Mouse (Mus musculus) kidney, embryonic 16.5 days (tissue): ENCODE measurements at regions not wholly inside any gene's neighbourhood (a gene's known extent, or its start where the extent isn't known, plus 50 kb on each side); places are given as distances from the start of the nearest gene placed in this dataset.
A peak's percentile ranks its signal among the peaks of the same experiment; 100 is the strongest.

Source experiments
- ATAC-seq: fragments of 200-750 bp; cut with Nextera tagmentation; 2 replicates; pipeline ENCODE4 v1.8.0; 2017; ENCODE audit warnings: moderate TSS enrichment; ENCODE audit not compliant: low FRiP score, low TSS enrichment
- H3K27ac ChIP-seq: fragments of 300-500 bp; sonication (generic); 2 replicates; pipeline ENCODE4 v1.5.1; 2014; ENCODE audit warnings: low read length
- H3K27me3 ChIP-seq: fragments of 300-500 bp; sonication (generic); 2 replicates; pipeline ENCODE4 v1.6.1; 2014; ENCODE audit warnings: low read length, control low read depth, mixed read lengths; ENCODE audit not compliant: insufficient read depth
- H3K36me3 ChIP-seq: fragments of 300-500 bp; sonication (generic); 2 replicates; pipeline ENCODE4 v1.6.1; 2014; ENCODE audit warnings: low read length, control low read depth, mixed read lengths; ENCODE audit not compliant: insufficient read depth
- H3K4me1 ChIP-seq: fragments of 300-500 bp; sonication (generic); 2 replicates; pipeline ENCODE4 v1.6.1; 2014; ENCODE audit warnings: low read length, control low read depth, mixed read lengths; ENCODE audit not compliant: insufficient read depth
- H3K4me2 ChIP-seq: fragments of 300-500 bp; sonication (generic); replicated peaks from 2 replicates; pipeline ENCODE4 v1.6.1; 2014; ENCODE audit warnings: low read depth, low read length
- H3K4me3 ChIP-seq: fragments of 300-500 bp; sonication (generic); 2 replicates; pipeline ENCODE4 v1.5.1; 2014; ENCODE audit warnings: mild to moderate bottlenecking, low read length
- H3K9ac ChIP-seq: fragments of 300-500 bp; sonication (generic); replicated peaks from 2 replicates; pipeline ENCODE4 v1.6.1; 2014; ENCODE audit warnings: low read length
- H3K9me3 ChIP-seq: fragments of 300-500 bp; sonication (generic); 2 replicates; pipeline ENCODE4 v1.6.1; 2016; ENCODE audit warnings: low read length, control low read depth
- WGBS: fragments of 180-500 bp; shearing (Covaris S2); extraction: QIAGEN DNeasy Blood & Tissue Kit; methylation state at CpG from one replicate; pipeline ENCODE4 v1.1.7; 2014; 5-methylcytosine and 5-hydroxymethylcytosine counted together

DNA sequence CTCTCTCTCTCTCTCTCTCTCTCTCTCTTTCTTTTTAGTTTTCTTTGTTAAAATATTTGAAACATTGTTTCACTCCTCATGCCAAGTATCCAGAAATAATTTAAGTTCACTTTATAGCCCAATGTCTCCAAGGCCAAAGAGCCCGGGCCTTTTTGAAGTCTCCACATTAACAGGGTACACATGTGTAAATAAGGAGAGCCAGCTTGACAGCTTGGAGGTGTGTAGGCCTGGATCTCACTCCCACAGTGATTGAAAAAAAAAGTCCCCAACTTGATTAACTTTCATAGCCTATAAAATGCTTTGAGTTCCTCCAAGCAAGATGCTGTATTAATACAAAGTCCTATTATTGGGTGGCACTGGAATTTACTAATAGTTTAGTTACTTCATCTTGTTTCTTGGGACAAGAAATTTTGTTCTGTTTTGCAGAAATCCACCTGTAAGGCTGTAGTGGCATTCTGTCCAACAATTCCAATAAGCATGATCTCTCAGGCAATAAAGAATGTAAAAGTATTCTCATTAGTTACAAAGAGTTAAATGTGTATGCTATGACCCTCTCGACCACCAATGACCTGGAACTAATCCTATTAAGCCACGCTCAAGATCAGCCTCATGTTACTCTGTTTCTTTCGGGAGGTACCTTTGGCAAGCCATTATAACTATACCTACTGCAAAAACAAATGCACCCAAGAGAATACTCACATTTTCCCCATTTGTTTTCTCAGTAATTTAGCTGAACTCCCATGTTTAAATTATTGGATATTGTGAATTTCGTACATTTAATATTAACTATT, 215.9 kb upstream of the Acvr2a start:
- 46% methylated on average over 5 of the region's 5 CpGs for WGBS
- no peak for ATAC-seq
- Histone ChIP-seq H3K27ac (no peak overlapping the region), H3K9ac (no peak overlapping the region), H3K4me1 (peaks cover 7% of the 10 kb centered on the region; the same call in 1 of the 2 replicates), H3K9me3 (no peaks in the 10 kb centered on the region), H3K4me3 (no peak overlapping the region), H3K27me3 (no peaks in the 10 kb centered on the region), H3K4me2 (no peak overlapping the region), H3K36me3 (no peaks in the 10 kb centered on the region)

DNA sequence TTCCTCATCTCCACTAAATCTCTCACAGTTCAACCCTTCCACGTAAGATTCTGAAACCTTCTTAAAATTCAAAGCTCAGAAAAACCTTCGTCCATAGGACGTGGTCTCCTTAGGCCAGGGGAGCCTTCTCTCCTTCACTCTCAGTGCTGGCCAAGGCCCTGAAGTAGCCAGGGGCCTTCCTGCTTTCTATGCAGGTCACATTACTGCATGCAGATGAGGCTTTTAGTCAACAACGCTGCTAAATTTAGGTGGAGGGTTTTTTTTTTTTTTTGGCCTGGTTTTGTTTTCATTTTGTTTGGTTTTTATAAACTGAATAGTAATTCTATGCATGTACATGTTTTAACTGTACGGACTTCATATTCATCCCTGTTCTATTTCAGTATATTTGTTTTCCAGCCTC, 214.5 kb upstream of the Acvr2a start:
- Histone ChIP-seq H3K9ac (no peak overlapping the region), H3K4me1 (peaks cover 7% of the 10 kb centered on the region; the same call in 1 of the 2 replicates), H3K9me3 (no peaks in the 10 kb centered on the region), H3K4me3 (no peak overlapping the region), H3K36me3 (no peaks in the 10 kb centered on the region), H3K27ac (no peak overlapping the region), H3K27me3 (no peaks in the 10 kb centered on the region), H3K4me2 (no peak overlapping the region)
- no peak for ATAC-seq
- WGBS: 88% methylated on average over 5 of the region's 5 CpGs

GRCm38 (mm10) chr2:48601855-48602254, 212.1 kb upstream of the Acvr2a start:
- Histone ChIP-seq H3K4me1 (peaks cover 7% of the 10 kb centered on the region; the same call in 1 of the 2 replicates), H3K4me3 (no peak overlapping the region), H3K27ac (no peak overlapping the region), H3K27me3 (no peaks in the 10 kb centered on the region), H3K9ac (no peak overlapping the region), H3K36me3 (no peaks in the 10 kb centered on the region), H3K4me2 (no peak overlapping the region), H3K9me3 (no peaks in the 10 kb centered on the region)
- 43% methylated on average over 8 of the region's 8 CpGs for WGBS
- ATAC-seq: no peak

- ATAC-seq: no peak
- Histone ChIP-seq H3K4me1 (0 out of 2 replicates have a peak, but pooled peaks cover 6% of the 10 kb centered on the region), H3K9ac (no peak overlapping the region), H3K4me3 (no peak overlapping the region), H3K9me3 (no peaks in the 10 kb centered on the region), H3K27me3 (no peaks in the 10 kb centered on the region), H3K27ac (no peak overlapping the region), H3K4me2 (no peak overlapping the region), H3K36me3 (no peaks in the 10 kb centered on the region)
- WGBS: 91% methylated on average over 3 of the region's 3 CpGs
Observed at GRCm38 (mm10) chr2:48609466-48609865, 204.4 kb upstream of the Acvr2a start.

- no peak for ATAC-seq
- H3K4me1 ChIP-seq: 0 out of 2 replicates have a peak, but pooled peaks cover 6% of the 10 kb centered on the region
- H3K27me3 ChIP-seq: no peaks in the 10 kb centered on the region
- WGBS: 80% methylated on average over 3 of the region's 3 CpGs
- no peaks in the 10 kb centered on the region for H3K9me3 ChIP-seq
- no peak overlapping the region for H3K4me2 ChIP-seq
- H3K36me3 ChIP-seq: no peaks in the 10 kb centered on the region
- H3K27ac ChIP-seq: no peak overlapping the region
- no peak overlapping the region for H3K4me3 ChIP-seq
- H3K9ac ChIP-seq: no peak overlapping the region
Observed at GRCm38 (mm10) chr2:48612251-48612650, 201.7 kb upstream of the Acvr2a start.

GRCm38 (mm10) chr2:48617141-48617699, 196.7 kb upstream of the Acvr2a start:
- no peak overlapping the region for H3K9ac ChIP-seq
- H3K4me1 ChIP-seq: peaks cover 6% of the 10 kb centered on the region; the same call in 1 of the 2 replicates
- no peak overlapping the region for H3K4me3 ChIP-seq
- H3K27ac ChIP-seq: no peak overlapping the region
- no peak overlapping the region for H3K4me2 ChIP-seq
- no peaks in the 10 kb centered on the region for H3K9me3 ChIP-seq
- WGBS: 32% methylated on average over 3 of the region's 3 CpGs
- no peaks in the 10 kb centered on the region for H3K27me3 ChIP-seq
- no peak for ATAC-seq
- H3K36me3 ChIP-seq: no peaks in the 10 kb centered on the region

DNA sequence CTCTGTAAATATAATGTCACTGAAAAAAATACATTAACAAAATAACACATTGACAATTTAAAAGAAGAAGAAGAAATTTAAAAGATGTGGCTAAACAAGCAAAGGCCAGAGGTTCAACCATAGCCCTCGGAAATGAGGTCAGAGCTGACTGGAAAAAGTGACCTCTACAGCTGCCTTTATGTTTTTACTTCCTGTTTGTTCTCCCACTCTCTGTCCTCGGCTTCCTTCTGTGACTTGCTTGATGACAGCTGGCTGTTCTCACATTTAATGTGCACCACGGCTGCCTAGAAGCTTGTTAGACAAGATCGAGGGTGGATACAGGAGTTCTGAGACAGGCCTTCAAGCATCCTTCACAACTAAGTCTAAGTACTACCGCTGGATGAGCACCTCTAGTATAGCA, 194.9 kb upstream of the Acvr2a start:
- no peak overlapping the region for H3K4me2 ChIP-seq
- no peaks in the 10 kb centered on the region for H3K9me3 ChIP-seq
- no peaks in the 10 kb centered on the region for H3K36me3 ChIP-seq
- peaks cover 6% of the 10 kb centered on the region; the same call in 1 of the 2 replicates for H3K4me1 ChIP-seq
- WGBS: 19% methylated on average over 5 of the region's 5 CpGs
- H3K27me3 ChIP-seq: no peaks in the 10 kb centered on the region
- no peak overlapping the region for H3K4me3 ChIP-seq
- ATAC-seq: peak; percentile 87; the same call in 1 of the 2 replicates
- H3K9ac ChIP-seq: no peak overlapping the region
- no peak overlapping the region for H3K27ac ChIP-seq

DNA sequence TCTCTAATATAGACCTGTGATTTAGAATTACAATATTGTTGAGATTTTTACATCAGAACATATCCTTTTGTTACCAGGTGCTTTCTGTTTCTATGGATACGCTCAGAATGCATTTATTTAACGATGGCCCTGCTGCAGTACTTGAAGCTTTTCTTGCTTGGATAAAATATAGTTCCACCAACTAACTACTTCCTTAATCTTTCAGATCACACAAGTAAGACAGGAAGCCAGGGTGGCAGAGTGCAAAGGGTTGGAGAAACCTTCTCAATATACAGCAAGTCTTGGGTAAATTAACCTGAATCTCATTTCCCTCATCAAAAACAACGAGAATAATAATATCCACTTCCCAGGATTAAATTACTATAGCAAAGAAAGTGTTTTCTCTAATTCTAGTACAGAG, 193.1 kb upstream of the Acvr2a start:
- ATAC-seq: no peak
- no peaks in the 10 kb centered on the region for H3K36me3 ChIP-seq
- no peak overlapping the region for H3K27ac ChIP-seq
- H3K4me1 ChIP-seq: peaks cover 6% of the 10 kb centered on the region; the same call in 1 of the 2 replicates
- H3K4me3 ChIP-seq: no peak overlapping the region
- 50% methylated on average over 3 of the region's 3 CpGs for WGBS
- no peaks in the 10 kb centered on the region for H3K27me3 ChIP-seq
- no peak overlapping the region for H3K9ac ChIP-seq
- no peak overlapping the region for H3K4me2 ChIP-seq
- no peaks in the 10 kb centered on the region for H3K9me3 ChIP-seq

- H3K4me2 ChIP-seq: no peak overlapping the region
- H3K27me3 ChIP-seq: no peaks in the 10 kb centered on the region
- no peaks in the 10 kb centered on the region for H3K36me3 ChIP-seq
- ATAC-seq: no peak
- H3K4me1 ChIP-seq: peaks cover 6% of the 10 kb centered on the region; the same call in 1 of the 2 replicates
- no peak overlapping the region for H3K27ac ChIP-seq
- 91% methylated on average over 1 of the region's 1 CpGs for WGBS
- no peaks in the 10 kb centered on the region for H3K9me3 ChIP-seq
- H3K9ac ChIP-seq: no peak overlapping the region
- no peak overlapping the region for H3K4me3 ChIP-seq
Observed at GRCm38 (mm10) chr2:48622316-48622715, 191.6 kb upstream of the Acvr2a start.

DNA sequence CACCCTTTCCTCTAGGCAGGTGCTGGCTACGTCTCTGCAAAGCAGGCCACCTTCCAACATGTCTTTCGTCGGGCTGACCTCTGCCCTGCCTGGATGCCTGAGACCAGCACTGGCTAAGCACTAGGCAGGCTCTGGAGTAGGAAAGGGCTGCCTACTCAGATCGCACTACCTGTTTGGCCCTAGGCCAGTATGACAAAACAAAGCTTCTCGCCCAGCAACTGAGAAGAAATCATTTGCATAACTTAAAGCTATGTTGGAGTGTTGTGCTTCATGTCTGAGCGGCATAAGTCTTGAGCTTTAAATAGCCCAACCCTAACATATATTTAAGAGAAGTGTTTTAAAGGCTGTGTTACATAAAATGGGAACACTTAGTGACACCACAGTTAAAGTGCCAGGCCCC, 189.9 kb upstream of the Acvr2a start:
- no peaks in the 10 kb centered on the region for H3K36me3 ChIP-seq
- peak overlapping the region; percentile 19; the same call in 1 of the 2 replicates for H3K27ac ChIP-seq
- H3K4me2 ChIP-seq: no peak overlapping the region
- peaks cover 6% of the 10 kb centered on the region; the same call in 1 of the 2 replicates for H3K4me1 ChIP-seq
- 53% methylated on average over 6 of the region's 6 CpGs for WGBS
- no peak overlapping the region for H3K4me3 ChIP-seq
- H3K9me3 ChIP-seq: no peaks in the 10 kb centered on the region
- H3K27me3 ChIP-seq: no peaks in the 10 kb centered on the region
- no peak overlapping the region for H3K9ac ChIP-seq
- peak; percentile 67 for ATAC-seq
